Mouse (Mus musculus) E14TG2a.4 (cell line): ENCODE measurements around the gene Gale.

Experiments used
- CTCF ChIP-seq: conservative IDR thresholded peaks from 2 replicates; pipeline ENCODE4 v1.5.1; 2014; ENCODE audit warnings: low read length
- NANOG ChIP-seq: IDR thresholded peaks from 2 replicates; pipeline ENCODE4 v1.6.1; 2014; ENCODE audit warnings: borderline replicate concordance, low read length, mixed read lengths

GRCm38 (mm10) chr4:135984556-135984955, 21.0 kb downstream of the Gale start:
- TF ChIP-seq CTCF (no peak), NANOG (no peak)
